Mouse (Mus musculus): ENCODE data around the gene Ankrd12. TPM values are rescaled to one million over a fixed set of nuclear protein-coding genes. Genes with fewer than 3 reads are reported as not detected.

The Ankrd12 gene
- polyA plus RNA-seq, 1 experiment from 2014 or later, result 16.1 TPM

GRCm38 (mm10) chr17:65961606-65962136 lies 115.2 kb downstream of the Ankrd12 start:
- Histone ChIP-seq H3K36me3 (no peaks in the 10 kb centered on the region), H3K9ac (no peak overlapping the region), H3K4me2 (no peak overlapping the region), H3K27me3 (replicated peaks) (no peaks in the 10 kb centered on the region), H3K27ac (replicated peaks) (no peak overlapping the region), H3K4me3 (no peak overlapping the region), H3K9me3 (no peaks in the 10 kb centered on the region), H3K4me1 (peaks cover 22% of the 10 kb centered on the region)
- 76% methylated on average over 2 of the region's 2 CpGs for WGBS
- peak; percentile 33 for ATAC-seq (ENCODE audit: extremely low read depth, insufficient number of reproducible peaks, low FRiP score, low TSS enrichment)

GRCm38 (mm10) chr17:65959011-65959410 lies 117.9 kb downstream of the Ankrd12 start:
- ATAC-seq (ENCODE audit: extremely low read depth, insufficient number of reproducible peaks, low FRiP score, low TSS enrichment), result no peak
- 68% methylated on average over 3 of the region's 3 CpGs for WGBS
- peaks cover 22% of the 10 kb centered on the region for H3K4me1 ChIP-seq
- H3K4me2 ChIP-seq, result no peak overlapping the region
- no peak overlapping the region for H3K4me3 ChIP-seq
- no peaks in the 10 kb centered on the region for H3K9me3 ChIP-seq
- no peak overlapping the region for H3K9ac ChIP-seq
- no peaks in the 10 kb centered on the region for H3K36me3 ChIP-seq
- no peak overlapping the region for H3K27ac ChIP-seq (replicated peaks)
- no peaks in the 10 kb centered on the region for H3K27me3 ChIP-seq (replicated peaks)

GRCm38 (mm10) chr17:65958366-65958765 lies 118.5 kb downstream of the Ankrd12 start:
- H3K9me3 ChIP-seq, result no peaks in the 10 kb centered on the region
- H3K4me1 ChIP-seq, result peaks cover 21% of the 10 kb centered on the region
- H3K9ac ChIP-seq, result no peak overlapping the region
- WGBS, result 64% methylated on average over 1 of the region's 1 CpGs
- H3K4me3 ChIP-seq, result no peak overlapping the region
- no peak overlapping the region for H3K27ac ChIP-seq (replicated peaks)
- no peaks in the 10 kb centered on the region for H3K27me3 ChIP-seq (replicated peaks)
- H3K36me3 ChIP-seq, result no peaks in the 10 kb centered on the region
- ATAC-seq (ENCODE audit: extremely low read depth, insufficient number of reproducible peaks, low FRiP score, low TSS enrichment), result no peak
- H3K4me2 ChIP-seq, result no peak overlapping the region

- WGBS, result 87% methylated on average over 8 of the region's 8 CpGs
- no peak for ATAC-seq (ENCODE audit: extremely low read depth, insufficient number of reproducible peaks, low FRiP score, low TSS enrichment)
- Histone ChIP-seq H3K27ac (replicated peaks) (peak overlapping the region; percentile 22), H3K4me2 (no peak overlapping the region), H3K9me3 (no peaks in the 10 kb centered on the region), H3K36me3 (no peaks in the 10 kb centered on the region), H3K4me3 (no peak overlapping the region), H3K9ac (no peak overlapping the region), H3K4me1 (peaks cover 17% of the 10 kb centered on the region), H3K27me3 (replicated peaks) (no peaks in the 10 kb centered on the region)
Observed at GRCm38 (mm10) chr17:65957782-65958325, 119.0 kb downstream of the Ankrd12 start.

GRCm38 (mm10) chr17:65956993-65957781 lies 119.7 kb downstream of the Ankrd12 start:
- peak overlapping the region; percentile 24 for H3K4me2 ChIP-seq
- H3K27ac ChIP-seq (replicated peaks), result peak overlapping the region; percentile 46
- H3K9ac ChIP-seq, result no peak overlapping the region; the same call in 1 of the 2 replicates
- H3K27me3 ChIP-seq (replicated peaks), result no peaks in the 10 kb centered on the region
- WGBS, result 60% methylated on average over 14 of the region's 14 CpGs
- no peaks in the 10 kb centered on the region for H3K36me3 ChIP-seq
- peaks cover 17% of the 10 kb centered on the region for H3K4me1 ChIP-seq
- no peaks in the 10 kb centered on the region for H3K9me3 ChIP-seq
- no peak for ATAC-seq (ENCODE audit: extremely low read depth, insufficient number of reproducible peaks, low FRiP score, low TSS enrichment)
- no peak overlapping the region for H3K4me3 ChIP-seq

- Histone ChIP-seq H3K36me3 (no peaks in the 10 kb centered on the region), H3K4me3 (no peak overlapping the region), H3K27ac (replicated peaks) (no peak overlapping the region), H3K9ac (no peak overlapping the region), H3K27me3 (replicated peaks) (no peaks in the 10 kb centered on the region), H3K4me2 (no peak overlapping the region), H3K4me1 (peaks cover 17% of the 10 kb centered on the region), H3K9me3 (no peaks in the 10 kb centered on the region)
- WGBS, result 90% methylated on average over 3 of the region's 3 CpGs
- no peak for ATAC-seq (ENCODE audit: extremely low read depth, insufficient number of reproducible peaks, low FRiP score, low TSS enrichment)
Observed at GRCm38 (mm10) chr17:65956140-65956539, 120.7 kb downstream of the Ankrd12 start.

- Histone ChIP-seq H3K4me2 (no peak overlapping the region), H3K4me1 (peaks cover 31% of the 10 kb centered on the region), H3K27ac (replicated peaks) (no peak overlapping the region), H3K27me3 (replicated peaks) (no peaks in the 10 kb centered on the region), H3K9ac (no peak overlapping the region), H3K36me3 (peaks cover 4% of the 10 kb centered on the region; the same call in 1 of the 2 replicates), H3K4me3 (no peak overlapping the region), H3K9me3 (no peaks in the 10 kb centered on the region)
- 54% methylated on average over 4 of the region's 4 CpGs for WGBS
- ATAC-seq (ENCODE audit: extremely low read depth, insufficient number of reproducible peaks, low FRiP score, low TSS enrichment), result no peak
Observed at GRCm38 (mm10) chr17:65953959-65954358, 122.9 kb downstream of the Ankrd12 start.

GRCm38 (mm10) chr17:65952083-65952482 lies 124.8 kb downstream of the Ankrd12 start:
- Histone ChIP-seq H3K4me2 (no peak overlapping the region), H3K36me3 (peaks cover 19% of the 10 kb centered on the region), H3K27ac (replicated peaks) (no peak overlapping the region), H3K4me1 (peaks cover 31% of the 10 kb centered on the region), H3K4me3 (no peak overlapping the region), H3K9ac (no peak overlapping the region), H3K9me3 (no peaks in the 10 kb centered on the region), H3K27me3 (replicated peaks) (no peaks in the 10 kb centered on the region)
- ATAC-seq (ENCODE audit: extremely low read depth, insufficient number of reproducible peaks, low FRiP score, low TSS enrichment), result no peak
- whole genome bisulfite sequencing, result 74% methylated on average over 5 of the region's 5 CpGs

GRCm38 (mm10) chr17:65950622-65951404 lies 126.1 kb downstream of the Ankrd12 start, which contains the start of gene Twsg1:
TSS of gene Twsg1 (minus strand) at chr17:65951226.
- no peaks in the 10 kb centered on the region for H3K9me3 ChIP-seq
- WGBS, result under 1% methylated on average over 86 of the region's 87 CpGs
- peak within 1 kb of the TSS; percentile 98 for H3K9ac ChIP-seq
- no peaks in the 10 kb centered on the region for H3K27me3 ChIP-seq (replicated peaks)
- peaks cover 31% of the 10 kb centered on the region for H3K36me3 ChIP-seq
- peak; percentile 94 for ATAC-seq (ENCODE audit: extremely low read depth, insufficient number of reproducible peaks, low FRiP score, low TSS enrichment)
- peak within 1 kb of the TSS; percentile 93 for H3K27ac ChIP-seq (replicated peaks)
- peak within 1 kb of the TSS; percentile 82 for H3K4me3 ChIP-seq
- H3K4me2 ChIP-seq, result peak within 1 kb of the TSS; percentile 80
- peaks cover 29% of the 10 kb centered on the region for H3K4me1 ChIP-seq

- Histone ChIP-seq H3K36me3 (peaks cover 37% of the 10 kb centered on the region), H3K9ac (peak overlapping the region; percentile 98), H3K4me3 (peak overlapping the region; percentile 82), H3K4me2 (peak overlapping the region; percentile 80), H3K27me3 (replicated peaks) (no peaks in the 10 kb centered on the region), H3K27ac (replicated peaks) (peak overlapping the region; percentile 93), H3K9me3 (no peaks in the 10 kb centered on the region), H3K4me1 (peaks cover 29% of the 10 kb centered on the region)
- WGBS, result 29% methylated on average over 7 of the region's 7 CpGs
- ATAC-seq (ENCODE audit: extremely low read depth, insufficient number of reproducible peaks, low FRiP score, low TSS enrichment), result no peak
Observed at GRCm38 (mm10) chr17:65950183-65950582, 126.7 kb downstream of the Ankrd12 start.

- Histone ChIP-seq H3K4me3 (peak overlapping the region; percentile 20), H3K4me2 (peak overlapping the region; percentile 49), H3K27me3 (replicated peaks) (no peaks in the 10 kb centered on the region), H3K9me3 (no peaks in the 10 kb centered on the region), H3K4me1 (peaks cover 33% of the 10 kb centered on the region), H3K27ac (replicated peaks) (peak overlapping the region; percentile 90), H3K36me3 (peaks cover 51% of the 10 kb centered on the region), H3K9ac (peak overlapping the region; percentile 63; the same call in 1 of the 2 replicates)
- 32% methylated on average over 8 of the region's 8 CpGs for WGBS
- no peak for ATAC-seq (ENCODE audit: extremely low read depth, insufficient number of reproducible peaks, low FRiP score, low TSS enrichment)
Observed at GRCm38 (mm10) chr17:65947307-65947706, 129.6 kb downstream of the Ankrd12 start.
